Mouse (Mus musculus) ES-Bruce4 (cell line): Measurements from ENCODE around the gene Xirp1.

Experiments used
- CTCF ChIP-seq: IDR thresholded peaks from one replicate; pipeline ENCODE4 v1.8.1; 2011; ENCODE audit warnings: low read depth, low read length
- POLR2A ChIP-seq: IDR thresholded peaks from one replicate; pipeline ENCODE4 v1.8.1; 2011; ENCODE audit warnings: low read length; ENCODE audit not compliant: insufficient read depth

DNA sequence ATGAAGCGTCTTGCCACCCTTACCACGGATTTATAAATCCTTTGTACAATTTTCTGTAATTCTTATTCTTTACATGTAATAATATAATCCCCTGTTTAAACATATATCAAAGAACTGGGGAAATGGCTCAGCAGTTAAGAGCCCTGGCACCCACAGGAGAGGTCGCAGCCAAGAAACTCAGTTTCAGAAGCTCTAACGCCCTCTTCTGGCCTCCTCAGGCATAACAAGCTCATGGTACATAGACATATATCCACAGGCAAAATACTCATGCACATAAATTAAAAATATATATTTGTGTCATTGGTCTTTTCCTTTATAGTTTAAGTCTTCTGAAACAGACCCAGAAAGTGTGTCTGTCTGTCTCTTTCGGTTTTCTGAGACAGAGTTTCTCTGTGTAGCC, 48.8 kb downstream of the Xirp1 start:
- peak; percentile 49 for TF ChIP-seq CTCF
- TF ChIP-seq POLR2A: no peak
